Mouse (Mus musculus) hindbrain, embryonic 12.5 days (tissue): Measurements from ENCODE around the gene Usp8. TPM values are rescaled to one million over a fixed set of nuclear protein-coding genes. Genes with fewer than 3 reads are reported as not detected.
A peak's percentile ranks its signal among the peaks of the same experiment; 100 is the strongest.

Experiments
- ATAC-seq: fragments of 200-750 bp; cut with Nextera tagmentation; 2 replicates; pipeline ENCODE4 v1.8.0; 2017; ENCODE audit warnings: moderate TSS enrichment; ENCODE audit not compliant: low FRiP score
- H3K27ac ChIP-seq: fragments of 300-500 bp; sonication (generic); 2 replicates; pipeline ENCODE4 v1.5.1; 2016; ENCODE audit warnings: mild to moderate bottlenecking
- H3K27me3 ChIP-seq: fragments of 300-500 bp; sonication (generic); 2 replicates; pipeline ENCODE4 v1.6.1; 2016; ENCODE audit warnings: mild to moderate bottlenecking
- H3K36me3 ChIP-seq: fragments of 300-500 bp; sonication (generic); 2 replicates; pipeline ENCODE4 v1.6.1; 2016; ENCODE audit warnings: mild to moderate bottlenecking
- H3K4me1 ChIP-seq: fragments of 300-500 bp; sonication (generic); 2 replicates; pipeline ENCODE4 v1.6.1; 2016
- H3K4me2 ChIP-seq: fragments of 300-500 bp; sonication (generic); replicated peaks from 2 replicates; pipeline ENCODE4 v1.6.1; 2016; ENCODE audit warnings: mild to moderate bottlenecking
- H3K4me3 ChIP-seq: fragments of 300-500 bp; sonication (generic); 2 replicates; pipeline ENCODE4 v1.5.1; 2016; ENCODE audit warnings: mild to moderate bottlenecking
- H3K9ac ChIP-seq: fragments of 300-500 bp; sonication (generic); 2 replicates; pipeline ENCODE4 v1.6.1; 2016; ENCODE audit warnings: mild to moderate bottlenecking, moderate library complexity
- H3K9me3 ChIP-seq: fragments of 300-500 bp; sonication (generic); replicated peaks from 2 replicates; pipeline ENCODE4 v1.6.1; 2016; ENCODE audit warnings: mild to moderate bottlenecking
- WGBS: fragments of 180-500 bp; shearing (Covaris S2); methylation state at CpG from one replicate; pipeline ENCODE4 v1.1.7; 2016; 5-methylcytosine and 5-hydroxymethylcytosine counted together
- polyA plus RNA-seq: library from polyadenylated mRNA; unstranded; fragments of >200 nt; fragmentation: Nextera tagmentation; extraction: Ambion mirVana; gene quantifications from 2 replicates; pipeline ENCODE4 v1.2.1, GENCODE M21; 2016

Usp8 gene
- polyA plus RNA-seq, 1 experiment from 2014 or later, result 40.0 TPM

GRCm38 (mm10) chr2:126682937-126683336, 24.2 kb upstream of the Usp8 start:
- Histone ChIP-seq H3K4me2 (no peak overlapping the region), H3K27ac (no peak overlapping the region), H3K4me1 (no peaks in the 10 kb centered on the region), H3K4me3 (no peak overlapping the region), H3K9me3 (peaks cover 5% of the 10 kb centered on the region; the same call in 1 of the 2 replicates), H3K27me3 (no peaks in the 10 kb centered on the region), H3K36me3 (peaks cover 21% of the 10 kb centered on the region), H3K9ac (no peak overlapping the region)
- WGBS, result 88% methylated on average over 1 of the region's 1 CpGs
- ATAC-seq, result no peak

GRCm38 (mm10) chr2:126691290-126691689, 15.8 kb upstream of the Usp8 start:
- Histone ChIP-seq H3K4me3 (no peak overlapping the region), H3K27ac (no peak overlapping the region), H3K4me1 (no peaks in the 10 kb centered on the region), H3K36me3 (0 out of 2 replicates have a peak, but pooled peaks cover 4% of the 10 kb centered on the region), H3K9me3 (no peaks in the 10 kb centered on the region), H3K4me2 (no peak overlapping the region), H3K27me3 (peaks cover 3% of the 10 kb centered on the region; the same call in 1 of the 2 replicates), H3K9ac (no peak overlapping the region)
- ATAC-seq, result no peak
- WGBS, result 84% methylated on average over 3 of the region's 3 CpGs

- Histone ChIP-seq H3K27me3 (peaks cover 3% of the 10 kb centered on the region; the same call in 1 of the 2 replicates), H3K4me3 (no peak overlapping the region), H3K9me3 (no peaks in the 10 kb centered on the region), H3K36me3 (no peaks in the 10 kb centered on the region), H3K27ac (no peak overlapping the region), H3K9ac (no peak overlapping the region), H3K4me1 (no peaks in the 10 kb centered on the region), H3K4me2 (no peak overlapping the region)
- 88% methylated on average over 6 of the region's 6 CpGs for WGBS
- ATAC-seq, result no peak
Measured at GRCm38 (mm10) chr2:126695285-126695684, 11.8 kb upstream of the Usp8 start.

GRCm38 (mm10) chr2:126707438-126707779, 281 bp downstream of the Usp8 start:
- peak overlapping the region; percentile 76 for H3K27ac ChIP-seq

GRCm38 (mm10) chr2:126708361-126708760, 1.2 kb downstream of the Usp8 start:
- H3K27ac ChIP-seq, result no peak overlapping the region
- no peaks in the 10 kb centered on the region for H3K36me3 ChIP-seq
- peaks cover 7% of the 10 kb centered on the region; the same call in 1 of the 2 replicates for H3K27me3 ChIP-seq
- no peak for ATAC-seq
- 92% methylated on average over 4 of the region's 4 CpGs for WGBS
- H3K4me1 ChIP-seq, result peaks cover 10% of the 10 kb centered on the region
- no peak overlapping the region; the same call in 1 of the 2 replicates for H3K9ac ChIP-seq
- no peaks in the 10 kb centered on the region for H3K9me3 ChIP-seq
- no peak overlapping the region for H3K4me3 ChIP-seq
- H3K4me2 ChIP-seq, result peak overlapping the region; percentile 67

More at GRCm38 (mm10) chr2:126707438-126707779, 281 bp downstream of the Usp8 start:
- 0% methylated on average over 23 of the region's 23 CpGs for WGBS
- peak overlapping the region; percentile 80 for H3K4me3 ChIP-seq
- H3K9ac ChIP-seq, result peak overlapping the region; percentile 82
- no peaks in the 10 kb centered on the region for H3K36me3 ChIP-seq
- peak; percentile 86 for ATAC-seq
- H3K9me3 ChIP-seq, result no peaks in the 10 kb centered on the region
- peak overlapping the region; percentile 67 for H3K4me2 ChIP-seq
- H3K27me3 ChIP-seq, result peaks cover 9% of the 10 kb centered on the region; the same call in 1 of the 2 replicates
- H3K4me1 ChIP-seq, result peaks cover 10% of the 10 kb centered on the region

- Histone ChIP-seq H3K4me2 (no peak overlapping the region), H3K27ac (no peak overlapping the region), H3K4me1 (peaks cover 10% of the 10 kb centered on the region), H3K27me3 (no peaks in the 10 kb centered on the region), H3K9me3 (no peaks in the 10 kb centered on the region), H3K4me3 (no peak overlapping the region), H3K9ac (no peak overlapping the region), H3K36me3 (no peaks in the 10 kb centered on the region)
- WGBS, result 96% methylated on average over 5 of the region's 5 CpGs
- no peak for ATAC-seq
Measured at GRCm38 (mm10) chr2:126712526-126712925, 5.4 kb downstream of the Usp8 start.

GRCm38 (mm10) chr2:126712950-126713349, 5.8 kb downstream of the Usp8 start:
- H3K9me3 ChIP-seq, result no peaks in the 10 kb centered on the region
- H3K4me1 ChIP-seq, result peaks cover 8% of the 10 kb centered on the region
- no peak overlapping the region for H3K4me3 ChIP-seq
- ATAC-seq, result no peak
- no peak overlapping the region for H3K4me2 ChIP-seq
- no peaks in the 10 kb centered on the region for H3K27me3 ChIP-seq
- H3K36me3 ChIP-seq, result no peaks in the 10 kb centered on the region
- H3K9ac ChIP-seq, result no peak overlapping the region
- no peak overlapping the region for H3K27ac ChIP-seq

- H3K4me1 ChIP-seq, result no peaks in the 10 kb centered on the region
- peaks cover 38% of the 10 kb centered on the region for H3K36me3 ChIP-seq
- no peak overlapping the region for H3K9ac ChIP-seq
- H3K9me3 ChIP-seq, result no peaks in the 10 kb centered on the region
- no peak overlapping the region for H3K27ac ChIP-seq
- no peak overlapping the region for H3K4me2 ChIP-seq
- 99% methylated on average over 4 of the region's 4 CpGs for WGBS
- no peaks in the 10 kb centered on the region for H3K27me3 ChIP-seq
- no peak for ATAC-seq
- no peak overlapping the region for H3K4me3 ChIP-seq
Measured at GRCm38 (mm10) chr2:126729207-126729606, 22.1 kb downstream of the Usp8 start.

GRCm38 (mm10) chr2:126730502-126730901, 23.4 kb downstream of the Usp8 start:
- ATAC-seq, result no peak
- Histone ChIP-seq H3K4me3 (no peak overlapping the region), H3K4me2 (no peak overlapping the region), H3K27ac (no peak overlapping the region), H3K9ac (no peak overlapping the region), H3K36me3 (peaks cover 48% of the 10 kb centered on the region), H3K4me1 (no peaks in the 10 kb centered on the region), H3K9me3 (no peaks in the 10 kb centered on the region), H3K27me3 (no peaks in the 10 kb centered on the region)
- WGBS, result 90% methylated on average over 2 of the region's 2 CpGs

GRCm38 (mm10) chr2:126735339-126736073, 28.4 kb downstream of the Usp8 start:
- no peak overlapping the region for H3K4me3 ChIP-seq
- H3K27ac ChIP-seq, result no peak overlapping the region
- ATAC-seq, result no peak
- 89% methylated on average over 6 of the region's 6 CpGs for WGBS
- no peak overlapping the region for H3K9ac ChIP-seq
- H3K9me3 ChIP-seq, result no peaks in the 10 kb centered on the region
- H3K4me1 ChIP-seq, result no peaks in the 10 kb centered on the region
- H3K27me3 ChIP-seq, result no peaks in the 10 kb centered on the region
- H3K36me3 ChIP-seq, result peaks cover 59% of the 10 kb centered on the region
- H3K4me2 ChIP-seq, result no peak overlapping the region

GRCm38 (mm10) chr2:126740314-126740713, 33.2 kb downstream of the Usp8 start:
- Histone ChIP-seq H3K27ac (no peak overlapping the region), H3K9ac (no peak overlapping the region), H3K4me3 (no peak overlapping the region), H3K4me2 (no peak overlapping the region), H3K4me1 (no peaks in the 10 kb centered on the region), H3K27me3 (no peaks in the 10 kb centered on the region), H3K9me3 (no peaks in the 10 kb centered on the region), H3K36me3 (peaks cover 68% of the 10 kb centered on the region)
- no peak for ATAC-seq
- WGBS, result 92% methylated on average over 2 of the region's 2 CpGs

- Histone ChIP-seq H3K4me2 (no peak overlapping the region), H3K9me3 (no peaks in the 10 kb centered on the region), H3K4me3 (no peak overlapping the region), H3K27me3 (no peaks in the 10 kb centered on the region), H3K4me1 (no peaks in the 10 kb centered on the region), H3K9ac (no peak overlapping the region), H3K27ac (no peak overlapping the region), H3K36me3 (peaks cover 71% of the 10 kb centered on the region)
- no peak for ATAC-seq
- 93% methylated on average over 5 of the region's 5 CpGs for WGBS
Measured at GRCm38 (mm10) chr2:126743389-126743788, 36.3 kb downstream of the Usp8 start.

GRCm38 (mm10) chr2:126755664-126756063, 48.5 kb downstream of the Usp8 start:
- no peaks in the 10 kb centered on the region for H3K4me1 ChIP-seq
- no peaks in the 10 kb centered on the region for H3K9me3 ChIP-seq
- H3K36me3 ChIP-seq, result peaks cover 86% of the 10 kb centered on the region
- H3K4me2 ChIP-seq, result no peak overlapping the region
- H3K27ac ChIP-seq, result no peak overlapping the region
- H3K27me3 ChIP-seq, result no peaks in the 10 kb centered on the region
- ATAC-seq, result no peak
- no peak overlapping the region for H3K4me3 ChIP-seq
- 96% methylated on average over 6 of the region's 6 CpGs for WGBS
- H3K9ac ChIP-seq, result no peak overlapping the region
